Mouse (Mus musculus) adipose tissue, adult 10 weeks (tissue): ENCODE data around the gene Vmn1r170. TPM values are rescaled to one million over a fixed set of nuclear protein-coding genes. Genes with fewer than 3 reads are reported as not detected.

Experiments
- polyA plus RNA-seq: library from polyadenylated mRNA; stranded (reverse); fragments of 350-450 nt; fragmentation: Illumina TruSeq; extraction: RNeasy Lipid Tissue Mini Kit (QIAGEN cat#74804); gene quantifications from one replicate; pipeline ENCODE4 v1.2.3, GENCODE M21; 2014; ENCODE audit warnings: low read depth, low replicate concordance

Gene Vmn1r170
- polyA plus RNA-seq = not detected

GRCm38 (mm10) chr7:23605875-23606274 is at the start of gene Vmn1r170:
Gene Vmn1r170 (plus strand): TSS chr7:23606175.

GRCm38 (mm10) chr7:23575226-23575625 is 30.7 kb upstream of the Vmn1r170 start, which contains the start of gene Vmn1r169:
Gene Vmn1r169 (plus strand): TSS chr7:23575526.

GRCm38 (mm10) chr7:23630422-23630821 is 24.4 kb downstream of the Vmn1r170 start, which contains the start of gene Vmn1r171:
Gene Vmn1r171 (plus strand): TSS chr7:23630722.

Other genes starting within 250 kb of the Vmn1r170 start
- not detected for gene Nlrp5, start 220.3 kb upstream of the Vmn1r170 start, polyA plus RNA-seq
- not detected for gene Vmn1r167, start 99.0 kb upstream of the Vmn1r170 start, polyA plus RNA-seq
- not detected for gene Vmn1r168, start 66.4 kb upstream of the Vmn1r170 start, polyA plus RNA-seq
- not detected for gene Vmn1r169, start 30.6 kb upstream of the Vmn1r170 start, polyA plus RNA-seq
- gene Vmn1r171, start 24.5 kb downstream of the Vmn1r170 start, polyA plus RNA-seq = not detected
- not detected for gene Vmn1r172, start 52.1 kb downstream of the Vmn1r170 start, polyA plus RNA-seq
- not detected for gene Vmn1r173, start 94.5 kb downstream of the Vmn1r170 start, polyA plus RNA-seq
- gene Vmn1r174, start 146.1 kb downstream of the Vmn1r170 start, polyA plus RNA-seq = not detected
- gene Vmn1r175, start 204.5 kb downstream of the Vmn1r170 start, polyA plus RNA-seq = not detected
- gene Vmn1r176, start 231.2 kb downstream of the Vmn1r170 start, polyA plus RNA-seq = not detected